Mouse (Mus musculus) midbrain, embryonic 11.5 days (tissue): ENCODE results near the gene Fam166b. TPM values are rescaled to one million over a fixed set of nuclear protein-coding genes. Genes with fewer than 3 reads are reported as not detected.

Source experiments
- ATAC-seq: fragments of 200-750 bp; cut with Nextera tagmentation; 2 replicates; pipeline ENCODE4 v1.8.0; 2017; ENCODE audit warnings: moderate TSS enrichment, moderate library complexity; ENCODE audit not compliant: low FRiP score
- DNase-seq: peaks from one replicate; pipeline ENCODE4 v3.0.0; 2015; ENCODE audit warnings: low spot score; ENCODE audit errors: missing footprints
- H3K27ac ChIP-seq: fragments of 300-500 bp; sonication (generic); 2 replicates; pipeline ENCODE4 v1.5.1; 2014; ENCODE audit warnings: low read depth, low read length
- H3K27me3 ChIP-seq: fragments of 300-500 bp; sonication (generic); 2 replicates; pipeline ENCODE4 v1.6.1; 2014; ENCODE audit warnings: mild to moderate bottlenecking, low read length, moderate library complexity, mixed read lengths; ENCODE audit not compliant: control insufficient read depth, insufficient read depth
- H3K36me3 ChIP-seq: fragments of 300-500 bp; sonication (generic); 2 replicates; pipeline ENCODE4 v1.6.1; 2014; ENCODE audit warnings: mild to moderate bottlenecking, low read length, moderate library complexity, mixed read lengths; ENCODE audit not compliant: control insufficient read depth, insufficient read depth
- H3K4me1 ChIP-seq: fragments of 300-500 bp; sonication (generic); 2 replicates; pipeline ENCODE4 v1.6.1; 2014; ENCODE audit warnings: low read length; ENCODE audit not compliant: control insufficient read depth, insufficient read depth
- H3K4me2 ChIP-seq: fragments of 300-500 bp; sonication (generic); 2 replicates; pipeline ENCODE4 v1.6.1; 2014; ENCODE audit warnings: mild to moderate bottlenecking, moderate library complexity
- H3K4me3 ChIP-seq: fragments of 300-500 bp; sonication (generic); 2 replicates; pipeline ENCODE4 v1.5.1; 2014; ENCODE audit warnings: low read depth, low read length
- H3K9ac ChIP-seq: fragments of 300-500 bp; sonication (generic); 2 replicates; pipeline ENCODE4 v1.6.1; 2014; ENCODE audit warnings: low read length
- H3K9me3 ChIP-seq: fragments of 300-500 bp; sonication (generic); 2 replicates; pipeline ENCODE4 v1.6.1; 2016; ENCODE audit warnings: low read length; ENCODE audit not compliant: control insufficient read depth
- WGBS: fragments of 180-500 bp; shearing (Covaris S2); extraction: QIAGEN DNeasy Blood & Tissue Kit; methylation state at CpG from one replicate; pipeline ENCODE4 v1.1.7; 2014; 5-methylcytosine and 5-hydroxymethylcytosine counted together
- polyA plus RNA-seq: library from polyadenylated mRNA; unstranded; fragments of >200 nt; fragmentation: Nextera tagmentation; extraction: Ambion mirVana; gene quantifications from 2 replicates; pipeline ENCODE4 v1.2.1, GENCODE M21; 2014

Gene Fam166b
- polyA plus RNA-seq: 0.54 and 0.59 TPM in 2 replicates

DNA sequence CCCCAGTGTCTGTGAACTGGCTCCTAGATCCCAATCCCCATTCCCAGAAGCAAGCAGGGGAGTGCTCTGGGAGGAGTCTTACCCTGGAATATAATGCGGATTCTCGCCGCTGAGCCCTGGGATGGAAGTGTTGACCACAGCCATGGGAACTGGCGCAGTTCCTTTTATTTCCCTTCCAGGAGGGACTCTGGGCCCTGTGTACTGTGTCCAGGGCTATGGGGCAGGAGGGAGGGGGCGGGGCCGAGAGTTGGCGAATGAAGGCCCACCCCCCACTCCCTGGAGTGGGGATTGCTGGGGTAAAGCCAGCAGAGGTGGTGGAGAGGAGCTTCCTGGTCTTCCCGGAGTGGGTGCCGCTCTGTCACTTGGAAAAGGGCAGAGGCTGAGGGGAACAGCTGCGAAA is at the start of gene Fam166b:
Gene Fam166b (minus strand): TSS at position 189 of the 400 bp plus-strand sequence.
- 9% methylated on average over 10 of the region's 10 CpGs for WGBS

DNA sequence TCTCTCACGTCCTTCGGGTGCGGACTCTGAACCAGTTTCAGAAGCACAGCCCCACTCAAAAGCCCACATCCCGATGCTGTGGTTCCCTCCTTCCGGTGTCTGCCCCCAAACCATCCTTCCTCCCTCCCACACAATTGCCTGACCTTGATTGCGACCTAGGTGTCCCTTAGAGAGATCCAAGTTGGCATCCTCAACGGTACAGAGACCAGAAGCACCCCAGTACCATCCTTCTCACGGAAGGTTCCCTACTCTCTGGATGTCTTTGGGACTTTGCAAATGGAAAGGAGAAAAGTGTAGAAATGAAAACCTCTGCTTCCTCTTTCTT is 49.6 kb upstream of the Fam166b start:
- DNase-seq (no peak), ATAC-seq (no peak)
- Histone ChIP-seq H3K4me2 (peak overlapping the region; percentile 33), H3K9me3 (no peaks in the 10 kb centered on the region), H3K4me3 (peak overlapping the region; percentile 21), H3K9ac (peak overlapping the region; percentile 9; the same call in 1 of the 2 replicates), H3K27ac (no peak overlapping the region), H3K36me3 (no peaks in the 10 kb centered on the region), H3K27me3 (no peaks in the 10 kb centered on the region), H3K4me1 (no peaks in the 10 kb centered on the region)
- 58% methylated on average over 8 of the region's 8 CpGs for WGBS

More for the DNA sequence above, at the start of gene Fam166b:
- H3K4me1 ChIP-seq: peaks cover 13% of the 10 kb centered on the region
- H3K4me2 ChIP-seq: no peak within 1 kb of the TSS
- H3K9ac ChIP-seq: peak within 1 kb of the TSS; percentile 13; the same call in 1 of the 2 replicates
- DNase-seq: peak; percentile 88
- H3K36me3 ChIP-seq: peaks cover 4% of the 10 kb centered on the region; the same call in 1 of the 2 replicates
- 0 out of 2 replicates have a peak, but pooled peaks have one; percentile 31 for ATAC-seq
- H3K27ac ChIP-seq: no peak within 1 kb of the TSS
- H3K27me3 ChIP-seq: peaks cover 45% of the 10 kb centered on the region
- no peak within 1 kb of the TSS for H3K4me3 ChIP-seq
- no peaks in the 10 kb centered on the region for H3K9me3 ChIP-seq

DNA sequence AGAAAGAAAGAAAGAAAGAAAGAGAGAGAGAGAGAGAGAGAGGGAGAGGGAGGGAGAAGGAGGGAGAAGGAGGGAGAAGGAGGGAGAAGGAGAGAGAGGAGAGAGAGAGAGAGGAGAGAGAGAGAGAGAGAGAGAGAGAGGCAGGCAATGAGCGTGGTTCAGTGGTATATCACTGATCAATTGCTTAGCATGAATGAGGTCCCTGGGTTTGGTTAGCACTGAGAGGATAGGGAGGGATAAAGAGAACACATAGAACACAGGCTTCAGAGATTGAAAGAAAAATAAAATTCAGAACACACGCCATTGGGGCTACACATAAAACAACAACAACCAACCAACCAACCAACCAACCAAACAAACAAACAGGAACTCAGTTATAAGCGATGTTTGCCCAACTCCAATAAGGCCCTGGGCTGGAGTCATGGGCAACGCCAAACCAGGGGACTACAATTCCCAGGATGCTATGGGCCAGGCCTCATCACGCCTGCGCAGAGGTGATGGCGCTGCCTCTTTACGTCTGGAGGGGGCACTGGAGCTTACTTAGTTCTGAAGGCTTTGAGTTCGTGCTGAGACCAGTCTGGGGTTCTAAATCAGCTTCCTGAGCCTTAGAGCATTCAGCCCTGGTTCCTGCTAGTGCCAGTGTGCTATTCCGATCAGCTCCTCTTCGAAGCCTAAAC is 49.1 kb upstream of the Fam166b start:
- Histone ChIP-seq H3K36me3 (no peaks in the 10 kb centered on the region), H3K4me1 (no peaks in the 10 kb centered on the region), H3K9ac (peak overlapping the region; percentile 9; the same call in 1 of the 2 replicates), H3K9me3 (no peaks in the 10 kb centered on the region), H3K27ac (no peak overlapping the region), H3K4me3 (peak overlapping the region; percentile 21), H3K27me3 (no peaks in the 10 kb centered on the region), H3K4me2 (peak overlapping the region; percentile 33)
- ATAC-seq (peak; percentile 96), DNase-seq (peak; percentile 96)
- WGBS: 13% methylated on average over 11 of the region's 11 CpGs

DNA sequence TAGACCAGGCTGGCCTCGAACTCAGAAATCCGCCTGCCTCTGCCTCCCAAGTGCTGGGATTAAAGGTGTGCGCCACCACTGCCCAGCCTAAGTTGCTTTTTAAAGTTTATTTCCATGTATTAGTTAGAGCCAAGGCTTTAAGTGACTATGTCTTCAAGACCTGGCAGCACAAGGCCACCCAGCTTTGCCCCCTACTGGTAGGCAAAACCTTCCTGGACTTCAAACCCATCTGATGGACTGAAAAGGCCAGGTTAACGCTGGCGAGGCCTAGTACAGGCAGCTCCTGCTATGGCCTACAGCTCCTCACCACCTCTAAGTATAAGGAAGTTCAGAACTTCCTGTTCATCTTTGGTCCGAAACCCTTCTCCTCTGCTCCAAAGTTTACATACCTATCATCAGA is 47.7 kb upstream of the Fam166b start:
- no peak overlapping the region for H3K27ac ChIP-seq
- no peaks in the 10 kb centered on the region for H3K4me1 ChIP-seq
- ATAC-seq (no peak), DNase-seq (no peak)
- H3K36me3 ChIP-seq: no peaks in the 10 kb centered on the region
- no peak overlapping the region for H3K9ac ChIP-seq
- H3K4me3 ChIP-seq: no peak overlapping the region
- 80% methylated on average over 6 of the region's 6 CpGs for WGBS
- H3K4me2 ChIP-seq: no peak overlapping the region
- no peaks in the 10 kb centered on the region for H3K9me3 ChIP-seq
- no peaks in the 10 kb centered on the region for H3K27me3 ChIP-seq

DNA sequence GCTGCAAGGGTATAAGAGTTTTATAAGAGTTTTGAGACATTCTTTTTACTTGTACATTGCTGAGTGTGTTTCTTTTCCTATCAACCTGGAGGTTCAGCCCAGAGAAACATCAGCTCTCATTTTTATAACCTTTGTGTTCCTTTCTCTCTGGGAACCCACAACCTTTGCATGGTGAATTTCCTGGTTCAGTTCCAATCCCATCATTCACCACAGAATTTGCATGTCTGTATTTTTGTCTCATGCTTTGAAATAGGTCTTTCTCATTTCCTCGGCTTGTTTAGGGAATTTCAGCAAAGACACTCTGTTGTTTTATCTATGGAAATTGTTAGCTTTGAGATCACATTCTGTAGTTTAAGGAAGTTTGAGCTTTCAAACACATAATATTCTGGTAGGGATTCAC is 44.7 kb upstream of the Fam166b start:
- H3K36me3 ChIP-seq: no peaks in the 10 kb centered on the region
- H3K9ac ChIP-seq: no peak overlapping the region
- H3K4me2 ChIP-seq: no peak overlapping the region
- no peaks in the 10 kb centered on the region for H3K4me1 ChIP-seq
- no peaks in the 10 kb centered on the region for H3K27me3 ChIP-seq
- WGBS: 90% methylated on average over 1 of the region's 1 CpGs
- no peak overlapping the region for H3K27ac ChIP-seq
- ATAC-seq (no peak), DNase-seq (no peak)
- H3K9me3 ChIP-seq: no peaks in the 10 kb centered on the region
- H3K4me3 ChIP-seq: no peak overlapping the region

DNA sequence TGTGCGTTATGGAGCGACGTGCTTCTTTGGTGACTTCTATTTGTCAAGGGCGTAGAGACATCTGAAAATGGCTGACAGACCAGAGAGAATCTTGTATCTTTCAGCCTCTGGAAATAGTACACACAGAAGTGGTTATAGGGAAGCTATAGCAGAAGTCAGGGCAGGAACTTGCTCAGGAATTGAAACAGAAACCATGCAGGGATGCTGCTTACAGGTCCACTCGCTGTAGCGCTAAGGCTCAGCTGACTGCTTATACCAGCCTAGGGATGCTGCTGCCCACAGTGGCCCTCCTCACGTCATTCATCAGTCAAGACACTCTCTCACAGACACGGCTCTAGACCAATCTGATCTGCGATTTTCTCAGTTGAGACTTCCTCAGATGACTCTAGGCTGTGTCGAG is 41.4 kb upstream of the Fam166b start:
- no peaks in the 10 kb centered on the region for H3K36me3 ChIP-seq
- DNase-seq: no peak

DNA sequence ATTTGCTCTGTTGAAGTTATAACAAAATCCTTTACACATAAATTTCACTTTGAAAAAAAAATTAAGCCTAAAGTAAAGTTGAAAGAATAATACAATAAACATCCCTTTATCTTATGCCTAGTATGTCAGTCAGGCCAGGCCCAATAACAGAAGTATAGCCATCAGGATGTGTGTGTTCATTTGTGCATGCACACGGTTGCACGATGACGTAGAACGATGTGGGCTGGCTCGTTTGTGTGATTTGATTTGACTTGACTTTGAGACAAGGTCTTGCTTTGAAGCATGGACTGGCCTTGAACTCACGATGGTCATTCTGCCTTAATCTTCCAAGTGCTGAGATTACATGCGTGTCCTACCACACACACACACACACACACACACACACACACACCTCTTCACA is 37.9 kb upstream of the Fam166b start:
- ATAC-seq (no peak), DNase-seq (no peak)
- H3K36me3 ChIP-seq: no peaks in the 10 kb centered on the region
- no peak overlapping the region for H3K4me2 ChIP-seq
- H3K9me3 ChIP-seq: no peaks in the 10 kb centered on the region
- no peak overlapping the region for H3K4me3 ChIP-seq
- no peaks in the 10 kb centered on the region for H3K27me3 ChIP-seq
- 92% methylated on average over 7 of the region's 7 CpGs for WGBS
- no peaks in the 10 kb centered on the region for H3K4me1 ChIP-seq
- H3K9ac ChIP-seq: no peak overlapping the region
- no peak overlapping the region for H3K27ac ChIP-seq

More for the DNA sequence above, 41.4 kb upstream of the Fam166b start:
- no peaks in the 10 kb centered on the region for H3K9me3 ChIP-seq
- H3K4me2 ChIP-seq: no peak overlapping the region
- ATAC-seq: no peak
- no peak overlapping the region for H3K9ac ChIP-seq
- no peak overlapping the region for H3K27ac ChIP-seq
- no peak overlapping the region for H3K4me3 ChIP-seq
- 93% methylated on average over 10 of the region's 10 CpGs for WGBS
- H3K27me3 ChIP-seq: no peaks in the 10 kb centered on the region
- no peaks in the 10 kb centered on the region for H3K4me1 ChIP-seq

DNA sequence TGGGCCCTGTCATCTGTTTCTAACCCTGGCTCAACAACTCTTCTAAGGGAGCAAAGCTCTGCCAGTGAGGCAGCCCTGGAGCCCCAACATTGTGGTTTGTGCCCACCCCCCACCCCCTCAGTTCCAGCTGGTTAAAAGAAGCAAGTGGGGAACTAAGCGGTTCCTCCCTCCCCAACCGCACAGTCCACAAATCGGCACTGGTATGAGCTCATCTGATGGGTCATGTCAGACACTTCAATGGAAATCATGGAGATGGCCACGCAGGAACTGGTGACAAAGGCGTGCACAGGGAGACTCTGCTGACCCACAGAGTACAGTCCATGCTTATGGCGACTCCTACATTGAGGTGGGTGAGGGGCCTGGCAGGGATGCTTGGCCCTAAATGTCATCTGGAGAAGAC is 37.0 kb upstream of the Fam166b start:
- WGBS: 86% methylated on average over 6 of the region's 6 CpGs
- Histone ChIP-seq H3K4me2 (no peak overlapping the region), H3K9ac (no peak overlapping the region), H3K4me3 (no peak overlapping the region), H3K36me3 (no peaks in the 10 kb centered on the region), H3K9me3 (no peaks in the 10 kb centered on the region), H3K27me3 (no peaks in the 10 kb centered on the region), H3K4me1 (no peaks in the 10 kb centered on the region), H3K27ac (no peak overlapping the region)
- ATAC-seq (no peak), DNase-seq (no peak)

DNA sequence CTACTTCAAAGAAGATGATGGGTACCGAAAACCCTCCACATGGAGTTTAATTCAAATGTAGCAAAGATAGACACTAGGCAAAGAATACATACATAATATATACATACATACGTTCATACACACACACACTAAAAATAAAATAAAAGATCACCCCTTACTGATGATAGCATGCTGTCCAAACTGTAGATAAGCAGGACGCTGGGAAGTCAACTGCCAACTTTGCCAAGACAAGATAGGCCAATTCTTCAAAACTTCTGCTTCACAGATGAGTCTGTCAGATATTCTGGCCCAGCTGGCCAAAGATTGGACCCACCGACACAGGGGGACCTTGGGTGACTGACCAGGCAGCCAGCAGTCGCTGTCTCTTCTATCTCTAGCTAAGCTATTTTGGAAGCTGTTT is 34.2 kb upstream of the Fam166b start:
- no peaks in the 10 kb centered on the region for H3K9me3 ChIP-seq
- no peak overlapping the region for H3K27ac ChIP-seq
- no peak for DNase-seq
- no peak overlapping the region for H3K4me2 ChIP-seq
- H3K4me3 ChIP-seq: no peak overlapping the region
- no peak for ATAC-seq
- H3K27me3 ChIP-seq: no peaks in the 10 kb centered on the region
- no peak overlapping the region for H3K9ac ChIP-seq
- no peaks in the 10 kb centered on the region for H3K36me3 ChIP-seq
- no peaks in the 10 kb centered on the region for H3K4me1 ChIP-seq
- WGBS: 93% methylated on average over 5 of the region's 5 CpGs
